ENCODE assay signal across 19 mouse cellular contexts in genomic region chr9:43236576-43236975, GRCm38 (mm10). TPM values are rescaled to one million over a fixed set of nuclear protein-coding genes. Genes with fewer than 3 reads are reported as not detected.
DNase-seq lines count a peak whose midpoint lies in the region; ATAC-seq and TF ChIP-seq lines count a peak whose summit lies in the region.
"Had no signal": no experiment of that assay in that cellular context is flagged by ENCODE, and none has a peak within 500 bp of the region (broad histone marks: within the 10 kb centered on the region; RNA-seq: fewer than 3 reads in every experiment).

No protein-coding gene starts in this region.

- peaks cover 29% of the 10 kb centered on the region for H3K4me1 ChIP-seq in liver, adult 2 months (ENCODE audit: control insufficient read depth, insufficient read depth, low read length)
- peaks cover 77% of the 10 kb centered on the region for H3K4me1 ChIP-seq in embryonic facial prominence, embryonic 12.5 days
- peaks cover 82% of the 10 kb centered on the region for H3K4me1 ChIP-seq in limb, embryonic 10.5 days
- H3K4me1 ChIP-seq in liver, embryonic 15.5 days (replicated peaks): peaks cover 99% of the 10 kb centered on the region
- peaks cover 75% of the 10 kb centered on the region for H3K4me1 ChIP-seq in kidney, embryonic 16.5 days (ENCODE audit: insufficient read depth, low read length)

- TF ChIP-seq CTCF in liver, adult 2 months (IDR thresholded peaks at IDR 0.05; ENCODE audit: low read depth, low read length): no peak

- peak overlapping the region; percentile 98 for H3K4me3 ChIP-seq in liver, adult 2 months (ENCODE audit: insufficient read depth, low read depth, low read length)
- H3K4me3 ChIP-seq in embryonic facial prominence, embryonic 12.5 days: no peak overlapping the region
- peak overlapping the region; percentile 85; the same call in 1 of the 2 replicates for H3K4me3 ChIP-seq in limb, embryonic 10.5 days
- peak overlapping the region; percentile 84; the same call in 1 of the 2 replicates for H3K4me3 ChIP-seq in liver, embryonic 15.5 days (replicated peaks)
- no peak overlapping the region for H3K4me3 ChIP-seq in kidney, embryonic 16.5 days (ENCODE audit: low read length)

- peak overlapping the region; percentile 97 for H3K9ac ChIP-seq in liver, adult 2 months (ENCODE audit: low read depth, low read length)
- no peak overlapping the region for H3K9ac ChIP-seq in embryonic facial prominence, embryonic 12.5 days
- H3K9ac ChIP-seq in liver, embryonic 15.5 days: no peak overlapping the region
- no peak overlapping the region for H3K9ac ChIP-seq in kidney, embryonic 16.5 days (replicated peaks; ENCODE audit: low read length)

- TF ChIP-seq POLR2A in liver, adult 2 months (IDR thresholded peaks at IDR 0.05; ENCODE audit: extremely low read depth, insufficient read depth, low read length): no peak

- H3K79me2 ChIP-seq in liver, adult 2 months (ENCODE audit: control insufficient read depth, insufficient read depth, low read length): peaks cover 36% of the 10 kb centered on the region

- peak; percentile 53 for DNase-seq in liver, adult 2 months (ENCODE audit: extremely low read depth, low read depth, low spot score)
- no peak for DNase-seq in liver
- DNase-seq in limb, embryonic 10.5 days (ENCODE audit: low spot score): no peak
- no peak for DNase-seq in layer of hippocampus, adult 9-11 months
- no peak for DNase-seq in embryo, embryonic 10 days (ENCODE audit: low spot score)
- DNase-seq: adrenal gland, postnatal 14 days; cerebellum, adult 9-10 months; embryo, embryonic 11 days; kidney, postnatal 10 days; lung, postnatal 14 days; right cerebral cortex, adult 18-20 months; spleen, adult 18-20 months; thymus, postnatal 4 days had no signal

- ATAC-seq in embryonic facial prominence, embryonic 12.5 days (ENCODE audit: insufficient number of reproducible peaks, insufficient read depth, low FRiP score, low TSS enrichment): no peak
- ATAC-seq in liver, embryonic 15.5 days (ENCODE audit: insufficient read depth): no peak
- ATAC-seq in kidney, embryonic 16.5 days (ENCODE audit: low FRiP score, low TSS enrichment): no peak
- ATAC-seq: CD4-positive, CD25-positive, alpha-beta regulatory T cell, adult 4 months had no signal

- 28% methylated on average over 7 of the region's 7 CpGs for WGBS in liver, adult 2 months
- WGBS in embryonic facial prominence, embryonic 12.5 days: 81% methylated on average over 7 of the region's 7 CpGs
- WGBS in limb, embryonic 10.5 days: 90% methylated on average over 7 of the region's 7 CpGs
- WGBS in liver, embryonic 15.5 days (ENCODE audit: insufficient replicate concordance): 80% methylated on average over 7 of the region's 7 CpGs
- 79% methylated on average over 7 of the region's 7 CpGs for WGBS in kidney, embryonic 16.5 days

- H3K4me2 ChIP-seq in embryonic facial prominence, embryonic 12.5 days (replicated peaks): peak overlapping the region; percentile 70
- H3K4me2 ChIP-seq in liver, embryonic 15.5 days: peak overlapping the region; percentile 95
- no peak overlapping the region for H3K4me2 ChIP-seq in kidney, embryonic 16.5 days (replicated peaks; ENCODE audit: low read depth, low read length)
- H3K4me2 ChIP-seq: midbrain, embryonic 11.5 days had no signal

- peak overlapping the region; percentile 89 for H3K27ac ChIP-seq in liver, adult 2 months (replicated peaks; ENCODE audit: insufficient read depth, low read depth, low read length)
- no peak overlapping the region for H3K27ac ChIP-seq in embryonic facial prominence, embryonic 12.5 days
- H3K27ac ChIP-seq in limb, embryonic 10.5 days: no peak overlapping the region
- 0 out of 2 replicates have a peak overlapping the region, but pooled peaks have one; percentile 93 for H3K27ac ChIP-seq in liver, embryonic 15.5 days (replicated peaks)
- H3K27ac ChIP-seq in kidney, embryonic 16.5 days (ENCODE audit: low read length): no peak overlapping the region

- H3K36me3 ChIP-seq in liver, adult 2 months (ENCODE audit: control insufficient read depth, insufficient read depth, low read length): peaks cover 24% of the 10 kb centered on the region
- peaks cover 26% of the 10 kb centered on the region; the same call in 1 of the 2 replicates for H3K36me3 ChIP-seq in embryonic facial prominence, embryonic 12.5 days
- H3K36me3 ChIP-seq in limb, embryonic 10.5 days: peaks cover 60% of the 10 kb centered on the region
- H3K36me3 ChIP-seq in liver, embryonic 15.5 days (replicated peaks): peaks cover 18% of the 10 kb centered on the region
- H3K36me3 ChIP-seq in kidney, embryonic 16.5 days (ENCODE audit: insufficient read depth, low read length): peaks cover 4% of the 10 kb centered on the region; the same call in 1 of the 2 replicates

- no peaks in the 10 kb centered on the region for H3K27me3 ChIP-seq in liver, adult 2 months (ENCODE audit: control insufficient read depth, insufficient read depth, low read length)
- H3K27me3 ChIP-seq in embryonic facial prominence, embryonic 12.5 days: no peaks in the 10 kb centered on the region
- H3K27me3 ChIP-seq in limb, embryonic 10.5 days (ENCODE audit: low read depth, poor library complexity, severe bottlenecking): no peaks in the 10 kb centered on the region
- H3K27me3 ChIP-seq in liver, embryonic 15.5 days: no peaks in the 10 kb centered on the region
- no peaks in the 10 kb centered on the region for H3K27me3 ChIP-seq in kidney, embryonic 16.5 days (ENCODE audit: insufficient read depth, low read length)

- no peaks in the 10 kb centered on the region for H3K9me3 ChIP-seq in embryonic facial prominence, embryonic 12.5 days
- no peaks in the 10 kb centered on the region for H3K9me3 ChIP-seq in limb, embryonic 10.5 days (replicated peaks)
- no peaks in the 10 kb centered on the region for H3K9me3 ChIP-seq in liver, embryonic 15.5 days (replicated peaks)
- no peaks in the 10 kb centered on the region for H3K9me3 ChIP-seq in kidney, embryonic 16.5 days (ENCODE audit: low read length)

RNA-seq across cellular contexts. Expression of gene Oaf, which starts 3.1 kb away (rescaled TPM):
- total RNA-seq in liver, adult 2 months (2014; rRNA removed): 237 and 289 TPM in 2 replicates
- 243 and 326 TPM in 2 replicates for polyA plus RNA-seq in liver, adult 2 months (2012; rRNA removed)
- polyA plus RNA-seq in embryonic facial prominence, embryonic 12.5 days (2016; fragmentation: Nextera tagmentation; extraction: Ambion mirVana): 89.3 and 106 TPM in 2 replicates
- 68.6 and 87.4 TPM in 2 replicates for polyA plus RNA-seq in limb, embryonic 10.5 days (2016; fragmentation: Nextera tagmentation; extraction: Ambion mirVana)
- polyA plus RNA-seq in liver, embryonic 15.5 days (2015; fragmentation: Nextera tagmentation; extraction: Ambion mirVana): 26.8 and 30.0 TPM in 2 replicates
- polyA plus RNA-seq in kidney, embryonic 16.5 days (2015; fragmentation: Nextera tagmentation; extraction: Ambion mirVana): 46.6 and 63.8 TPM in 2 replicates

RNA-seq across cellular contexts. Expression of gene Pou2f3, which starts 26.4 kb away (rescaled TPM):
- not detected in 2 replicates for total RNA-seq in liver, adult 2 months (2014; rRNA removed)
- not detected in 2 replicates for polyA plus RNA-seq in liver, adult 2 months (2012; rRNA removed)
- 0.18 TPM in 1 of 2 replicates, not detected in the other for polyA plus RNA-seq in embryonic facial prominence, embryonic 12.5 days (2016; fragmentation: Nextera tagmentation; extraction: Ambion mirVana)
- polyA plus RNA-seq in limb, embryonic 10.5 days (2016; fragmentation: Nextera tagmentation; extraction: Ambion mirVana): 0.08 TPM in 1 of 2 replicates, not detected in the other
- polyA plus RNA-seq in liver, embryonic 15.5 days (2015; fragmentation: Nextera tagmentation; extraction: Ambion mirVana): not detected in 2 replicates
- 0.15 and 0.18 TPM in 2 replicates for polyA plus RNA-seq in kidney, embryonic 16.5 days (2015; fragmentation: Nextera tagmentation; extraction: Ambion mirVana)
- total RNA-seq: adrenal gland, postnatal 14 days; left cerebral cortex, postnatal 10 days had no signal
- polyA plus RNA-seq: CD4-positive, CD25-positive, alpha-beta regulatory T cell, adult 4 months; midbrain, embryonic 11.5 days had no signal

Comparison
In these comparisons a context has a peak if more than half of its experiments do, and no peak if none do; other contexts are left out.
1. H3K27ac ChIP-seq: peak in liver, adult 2 months (single experiment) and liver, embryonic 15.5 days (single experiment); none in embryonic facial prominence, embryonic 12.5 days (single experiment), limb, embryonic 10.5 days (single experiment) and kidney, embryonic 16.5 days (single experiment).
2. H3K4me3 ChIP-seq: peak in liver, adult 2 months (single experiment), limb, embryonic 10.5 days (single experiment) and liver, embryonic 15.5 days (single experiment); none in embryonic facial prominence, embryonic 12.5 days (single experiment) and kidney, embryonic 16.5 days (single experiment).